Mouse (Mus musculus) kidney, adult 2 months (tissue): ENCODE data around the gene Cit.

Experiments
- CTCF ChIP-seq: fragments of 200-500 bp; conservative IDR thresholded peaks from 2 replicates; pipeline ENCODE4 v1.5.1; 2011; ENCODE audit warnings: low read depth, mild to moderate bottlenecking, control low read depth, low read length, moderate library complexity, mixed read lengths; ENCODE audit not compliant: insufficient read depth, insufficient read length
- POLR2A ChIP-seq: fragments of 200-500 bp; IDR thresholded peaks from one replicate; pipeline ENCODE4 v1.6.1; 2011; ENCODE audit warnings: low read depth, low read length, control low read depth

GRCm38 (mm10) chr5:115908251-115908650 is 63.2 kb downstream of the Cit start:
- TF ChIP-seq CTCF = no peak
- TF ChIP-seq POLR2A = no peak
